Mouse (Mus musculus): Measurements from ENCODE around the gene Slc22a2.
"Not testable (repeated sequence)": the region's sequence is repeated elsewhere in the genome, so short reads cannot be mapped to it uniquely, and the experiment has no call there.

The Slc22a2 gene

GRCm38 (mm10) chr17:12583991-12584390 lies at the start of gene Slc22a2:
Gene Slc22a2, plus strand, starts transcription at chr17:12584132.
- no peak for DNase-seq (ENCODE audit: inconsistent ontology term)

DNA sequence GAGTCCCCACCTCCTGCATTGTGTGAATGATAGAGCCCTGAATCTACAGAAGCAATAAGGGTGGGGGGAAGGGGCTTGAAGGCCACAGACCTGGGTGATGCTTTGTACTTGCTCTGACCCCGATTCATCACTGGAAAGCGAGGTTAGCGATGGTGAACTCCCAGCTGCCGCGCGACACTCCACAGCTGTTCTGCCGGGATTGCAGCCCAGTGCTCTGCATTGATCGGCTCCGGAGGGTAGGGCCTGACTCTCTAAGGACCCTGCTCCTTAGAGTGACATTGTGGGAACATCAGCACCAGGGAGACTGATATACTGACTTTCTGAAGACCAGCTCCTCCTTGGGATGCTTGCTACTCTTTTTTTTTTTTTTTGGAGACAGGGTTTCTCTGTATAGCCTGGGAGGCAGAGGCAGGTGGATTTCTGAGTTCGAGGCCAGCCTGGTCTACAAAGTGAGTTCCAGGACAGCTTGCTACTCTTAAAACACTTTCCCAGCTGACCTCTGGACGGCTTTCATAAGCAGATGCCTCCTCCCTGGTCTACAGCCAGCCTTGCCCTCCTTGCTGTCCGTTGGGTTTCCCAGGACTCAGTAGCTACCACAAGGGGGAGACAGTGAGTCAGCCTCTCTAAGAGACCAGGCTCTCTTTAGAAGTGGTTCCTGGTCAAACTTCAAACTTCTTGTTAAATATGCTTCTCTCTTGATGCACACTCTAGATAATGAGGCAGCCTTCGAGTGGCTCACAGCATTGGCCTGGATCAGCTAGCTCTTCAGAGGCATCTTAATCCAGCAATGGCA lies 49.4 kb upstream of the Slc22a2 start:
- DNase-seq (ENCODE audit: inconsistent ontology term) = peak; percentile 45

GRCm38 (mm10) chr17:12562215-12562614 lies 21.7 kb upstream of the Slc22a2 start:
- DNase-seq (ENCODE audit: inconsistent ontology term) = no peak

- DNase-seq (ENCODE audit: inconsistent ontology term) = not testable (repeated sequence)
Measured at GRCm38 (mm10) chr17:12564481-12565000, 19.4 kb upstream of the Slc22a2 start.

- no peak for DNase-seq (ENCODE audit: inconsistent ontology term)
Measured at GRCm38 (mm10) chr17:12565443-12565842, 18.5 kb upstream of the Slc22a2 start.

DNA sequence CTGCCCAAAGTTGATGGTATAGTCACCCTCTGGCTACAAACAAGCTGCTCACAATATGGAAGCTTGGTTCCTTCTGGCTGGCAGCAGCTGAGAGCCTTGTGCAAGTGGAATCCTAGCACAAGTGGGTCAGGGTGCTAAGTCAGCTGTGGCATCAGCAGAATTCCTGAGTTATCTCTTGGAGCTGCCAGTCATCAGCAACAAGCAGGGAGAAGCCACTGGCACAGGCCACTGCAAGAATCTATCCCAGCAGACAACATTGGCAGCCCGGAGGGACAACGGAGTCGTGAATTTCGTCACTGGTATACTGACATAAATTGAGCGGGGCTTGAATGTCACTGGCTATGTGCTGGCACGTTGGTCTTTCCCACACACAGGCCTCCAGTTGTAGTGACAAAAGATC lies 12.6 kb upstream of the Slc22a2 start:
- DNase-seq (ENCODE audit: inconsistent ontology term) = no peak

GRCm38 (mm10) chr17:12571924-12572463 lies 11.9 kb upstream of the Slc22a2 start:
- no peak for DNase-seq (ENCODE audit: inconsistent ontology term)

- peak; percentile 48 for DNase-seq (ENCODE audit: inconsistent ontology term)
Measured at GRCm38 (mm10) chr17:12575391-12575790, 8.5 kb upstream of the Slc22a2 start.

- DNase-seq (ENCODE audit: inconsistent ontology term) = no peak
Measured at GRCm38 (mm10) chr17:12577096-12577495, 6.8 kb upstream of the Slc22a2 start.

GRCm38 (mm10) chr17:12585366-12585765 lies 1.4 kb downstream of the Slc22a2 start:
- no peak for DNase-seq (ENCODE audit: inconsistent ontology term)

DNA sequence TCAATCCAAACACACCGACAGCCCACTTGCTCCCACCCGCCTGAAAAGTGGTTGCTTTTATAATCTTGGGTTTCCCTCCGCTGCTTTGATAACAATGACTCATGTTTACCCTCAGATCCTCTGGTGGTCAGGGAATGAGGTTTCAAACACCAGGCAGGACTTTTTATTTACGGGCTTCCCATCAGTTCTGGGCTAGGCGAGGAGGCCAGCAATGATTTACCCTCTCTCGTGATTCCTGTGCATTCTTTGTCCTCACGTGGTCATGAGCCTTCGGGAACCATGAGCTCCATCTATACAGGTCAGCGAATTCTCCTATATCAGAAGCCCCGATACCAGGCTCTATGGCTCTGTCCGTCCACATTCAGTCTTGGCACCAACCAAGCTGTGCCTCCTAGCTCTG lies 3.0 kb downstream of the Slc22a2 start:
- DNase-seq (ENCODE audit: inconsistent ontology term) = no peak

DNA sequence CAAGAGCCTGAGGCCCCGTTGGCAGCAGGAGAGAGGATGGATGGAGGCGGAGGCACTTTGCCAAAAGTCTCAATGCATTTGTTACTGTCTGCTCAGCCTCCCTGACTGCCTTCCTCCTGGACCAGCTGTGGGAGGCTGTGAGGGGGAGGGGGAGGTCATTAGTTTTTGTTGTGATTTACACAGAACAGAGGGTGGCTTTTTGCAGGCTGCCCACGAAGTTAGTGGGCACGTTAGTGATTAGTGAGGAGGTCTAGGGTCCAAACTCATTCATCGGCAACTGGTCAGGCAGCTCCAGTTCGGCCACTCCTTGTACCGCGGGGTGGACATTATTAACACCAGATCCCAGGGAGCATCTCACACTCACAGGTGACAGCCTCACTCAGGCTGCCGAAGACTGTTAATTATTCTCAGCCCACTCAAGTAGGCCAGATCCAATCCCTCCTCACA lies 4.9 kb downstream of the Slc22a2 start:
- DNase-seq (ENCODE audit: inconsistent ontology term) = peak; percentile 51

GRCm38 (mm10) chr17:12590911-12591625 lies 7.1 kb downstream of the Slc22a2 start:
- DNase-seq (ENCODE audit: inconsistent ontology term) = no peak

GRCm38 (mm10) chr17:12595846-12596515 lies 12.0 kb downstream of the Slc22a2 start:
- DNase-seq (ENCODE audit: inconsistent ontology term) = peak; percentile 62

DNA sequence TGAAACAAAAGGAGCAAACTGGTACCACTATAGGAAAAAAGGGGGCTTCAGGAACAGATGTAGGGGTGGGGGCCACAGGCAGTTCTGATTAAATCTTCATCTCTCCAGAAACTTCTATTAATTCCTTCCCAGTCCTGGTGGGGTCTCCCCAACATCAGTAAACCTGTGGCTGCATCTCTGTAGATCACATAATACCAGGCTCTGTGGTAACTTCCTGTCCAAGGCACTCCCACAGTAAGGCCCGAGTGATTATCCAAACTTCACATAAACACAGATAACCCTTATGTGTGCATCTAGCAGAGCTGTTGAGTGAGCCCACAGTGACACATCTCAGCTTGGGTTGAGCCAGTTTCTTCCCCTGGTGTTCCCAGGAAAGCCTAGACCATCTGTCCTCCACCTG lies 22.7 kb downstream of the Slc22a2 start:
- no peak for DNase-seq (ENCODE audit: inconsistent ontology term)

- DNase-seq (ENCODE audit: inconsistent ontology term) = no peak
Measured at GRCm38 (mm10) chr17:12607202-12607601, 23.3 kb downstream of the Slc22a2 start.

DNA sequence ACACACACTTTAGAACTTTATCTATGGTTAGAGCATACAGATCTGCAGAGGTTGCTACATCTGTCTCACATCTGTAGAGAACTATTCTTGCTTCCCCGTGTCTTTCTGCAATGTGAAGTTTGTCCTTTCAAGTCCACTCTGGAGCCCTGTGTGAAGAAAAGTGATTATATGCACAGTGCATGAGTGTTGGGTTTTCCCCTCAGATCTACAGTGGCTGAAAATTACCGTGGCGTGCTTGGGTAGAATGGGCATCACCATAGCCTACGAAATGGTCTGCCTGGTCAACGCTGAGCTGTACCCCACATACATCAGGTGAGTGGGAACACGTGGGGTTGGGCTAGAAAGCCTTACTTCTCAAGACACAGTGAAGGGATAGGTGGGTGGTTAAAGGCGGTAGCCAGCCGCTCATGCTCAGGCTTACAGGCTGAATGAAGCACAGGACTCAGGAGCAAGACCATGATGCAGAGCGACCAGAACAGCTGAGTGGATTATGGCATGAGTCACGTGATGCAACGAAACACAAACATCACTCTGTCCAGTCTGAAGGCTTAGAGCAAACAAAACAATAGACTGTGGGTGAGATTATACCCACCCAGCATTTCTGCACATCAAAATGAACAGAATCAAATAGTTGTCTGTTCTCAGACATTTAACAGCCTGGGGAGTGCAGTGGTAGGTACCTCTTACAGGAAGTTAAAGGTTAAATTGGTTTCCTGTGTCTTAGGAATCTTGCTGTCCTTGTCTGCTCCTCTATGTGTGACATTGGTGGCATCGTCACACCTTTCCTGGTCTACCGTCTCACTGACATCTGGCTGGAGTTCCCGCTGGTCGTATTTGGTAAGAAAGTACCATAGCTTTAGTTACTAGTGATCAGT lies 30.8 kb downstream of the Slc22a2 start:
- no peak for DNase-seq (ENCODE audit: inconsistent ontology term)

DNA sequence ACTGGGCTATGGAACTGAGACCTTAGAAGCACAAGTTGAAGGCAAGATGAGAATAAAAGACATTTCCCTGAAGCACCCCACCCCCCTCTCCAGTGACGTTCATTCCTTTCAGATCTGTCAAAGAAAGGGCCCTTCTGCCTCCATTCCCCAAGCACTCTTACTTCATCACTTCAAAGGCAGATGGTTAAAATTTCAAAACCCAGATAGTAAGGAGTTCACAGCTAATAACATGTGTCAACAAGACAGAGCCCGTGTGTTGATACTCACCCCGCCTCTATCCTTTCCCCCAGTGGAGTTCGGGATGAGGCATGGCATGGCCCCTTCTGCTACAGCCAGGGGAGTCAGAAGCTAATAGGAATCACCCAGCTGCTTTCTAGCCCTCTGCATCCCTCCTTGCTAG lies 31.5 kb downstream of the Slc22a2 start:
- DNase-seq (ENCODE audit: inconsistent ontology term) = no peak

DNA sequence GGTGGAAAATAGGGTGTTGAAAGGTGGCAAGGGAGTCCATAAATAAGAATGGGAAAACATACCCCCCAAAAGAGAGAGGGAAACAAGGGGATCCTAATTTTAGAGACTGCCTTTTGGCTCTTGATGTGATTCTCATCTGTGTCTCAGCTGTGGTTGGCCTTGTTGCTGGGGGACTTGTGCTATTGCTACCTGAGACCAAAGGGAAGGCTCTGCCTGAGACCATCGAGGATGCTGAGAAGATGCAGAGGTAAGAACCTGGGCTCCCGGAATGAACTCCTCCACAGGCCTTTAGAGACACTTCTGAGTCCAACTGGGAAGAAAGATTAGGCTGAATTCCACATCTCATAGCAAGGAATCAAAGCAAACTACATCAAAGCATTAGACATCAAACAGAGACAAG lies 35.7 kb downstream of the Slc22a2 start:
- no peak for DNase-seq (ENCODE audit: inconsistent ontology term)

- DNase-seq (ENCODE audit: inconsistent ontology term) = no peak
Measured at GRCm38 (mm10) chr17:12627983-12628382, 44.1 kb downstream of the Slc22a2 start.

Measured in Muller cell, postnatal 12 days (primary cell).